Mouse (Mus musculus) hindbrain, embryonic 12.5 days (tissue): Measurements from ENCODE around the gene Socs3. TPM values are rescaled to one million over a fixed set of nuclear protein-coding genes. Genes with fewer than 3 reads are reported as not detected.

Experiments
- ATAC-seq: fragments of 200-750 bp; cut with Nextera tagmentation; 2 replicates; pipeline ENCODE4 v1.8.0; 2017; ENCODE audit warnings: moderate TSS enrichment; ENCODE audit not compliant: low FRiP score
- H3K27ac ChIP-seq: fragments of 300-500 bp; sonication (generic); 2 replicates; pipeline ENCODE4 v1.5.1; 2016; ENCODE audit warnings: mild to moderate bottlenecking
- H3K27me3 ChIP-seq: fragments of 300-500 bp; sonication (generic); 2 replicates; pipeline ENCODE4 v1.6.1; 2016; ENCODE audit warnings: mild to moderate bottlenecking
- H3K36me3 ChIP-seq: fragments of 300-500 bp; sonication (generic); 2 replicates; pipeline ENCODE4 v1.6.1; 2016; ENCODE audit warnings: mild to moderate bottlenecking
- H3K4me1 ChIP-seq: fragments of 300-500 bp; sonication (generic); 2 replicates; pipeline ENCODE4 v1.6.1; 2016
- H3K4me2 ChIP-seq: fragments of 300-500 bp; sonication (generic); replicated peaks from 2 replicates; pipeline ENCODE4 v1.6.1; 2016; ENCODE audit warnings: mild to moderate bottlenecking
- H3K4me3 ChIP-seq: fragments of 300-500 bp; sonication (generic); 2 replicates; pipeline ENCODE4 v1.5.1; 2016; ENCODE audit warnings: mild to moderate bottlenecking
- H3K9ac ChIP-seq: fragments of 300-500 bp; sonication (generic); 2 replicates; pipeline ENCODE4 v1.6.1; 2016; ENCODE audit warnings: mild to moderate bottlenecking, moderate library complexity
- H3K9me3 ChIP-seq: fragments of 300-500 bp; sonication (generic); replicated peaks from 2 replicates; pipeline ENCODE4 v1.6.1; 2016; ENCODE audit warnings: mild to moderate bottlenecking
- WGBS: fragments of 180-500 bp; shearing (Covaris S2); methylation state at CpG from one replicate; pipeline ENCODE4 v1.1.7; 2016; 5-methylcytosine and 5-hydroxymethylcytosine counted together
- polyA plus RNA-seq: library from polyadenylated mRNA; unstranded; fragments of >200 nt; fragmentation: Nextera tagmentation; extraction: Ambion mirVana; gene quantifications from 2 replicates; pipeline ENCODE4 v1.2.1, GENCODE M21; 2016

Socs3 gene
- polyA plus RNA-seq, 1 experiment from 2014 or later = 11.8 TPM

- WGBS = 2% methylated on average over 8 of the region's 8 CpGs
- peaks cover 26% of the 10 kb centered on the region for H3K4me1 ChIP-seq
- no peak overlapping the region for H3K9ac ChIP-seq
- peak overlapping the region; percentile 90 for H3K27ac ChIP-seq
- peak; percentile 79 for ATAC-seq
- H3K27me3 ChIP-seq = peaks cover 13% of the 10 kb centered on the region
- no peaks in the 10 kb centered on the region for H3K9me3 ChIP-seq
- H3K4me3 ChIP-seq = no peak overlapping the region
- peak overlapping the region; percentile 19 for H3K4me2 ChIP-seq
- no peaks in the 10 kb centered on the region for H3K36me3 ChIP-seq
Observed at GRCm38 (mm10) chr11:117976081-117976582, 6.3 kb upstream of the Socs3 start.

- Histone ChIP-seq H3K9ac (no peak overlapping the region), H3K27ac (peak overlapping the region; percentile 90), H3K4me3 (no peak overlapping the region), H3K27me3 (peaks cover 13% of the 10 kb centered on the region), H3K4me2 (peak overlapping the region; percentile 19), H3K4me1 (peaks cover 28% of the 10 kb centered on the region), H3K36me3 (no peaks in the 10 kb centered on the region), H3K9me3 (no peaks in the 10 kb centered on the region)
- ATAC-seq = peak; percentile 69; the same call in 1 of the 2 replicates
- 2% methylated on average over 18 of the region's 18 CpGs for WGBS
Observed at GRCm38 (mm10) chr11:117975211-117975967, 5.5 kb upstream of the Socs3 start.

- Histone ChIP-seq H3K9ac (no peak overlapping the region), H3K4me2 (no peak overlapping the region), H3K36me3 (no peaks in the 10 kb centered on the region), H3K4me1 (peaks cover 35% of the 10 kb centered on the region), H3K4me3 (no peak overlapping the region), H3K27me3 (peaks cover 13% of the 10 kb centered on the region), H3K27ac (peak overlapping the region; percentile 90), H3K9me3 (no peaks in the 10 kb centered on the region)
- ATAC-seq = no peak
- 21% methylated on average over 14 of the region's 14 CpGs for WGBS
Observed at GRCm38 (mm10) chr11:117974327-117975125, 4.7 kb upstream of the Socs3 start.

GRCm38 (mm10) chr11:117973569-117973968, 3.7 kb upstream of the Socs3 start:
- H3K4me3 ChIP-seq = no peak overlapping the region
- no peak overlapping the region for H3K27ac ChIP-seq
- H3K4me2 ChIP-seq = no peak overlapping the region
- ATAC-seq = no peak
- H3K4me1 ChIP-seq = peaks cover 37% of the 10 kb centered on the region
- WGBS = 35% methylated on average over 5 of the region's 5 CpGs
- H3K9me3 ChIP-seq = no peaks in the 10 kb centered on the region
- H3K27me3 ChIP-seq = peaks cover 13% of the 10 kb centered on the region
- H3K36me3 ChIP-seq = no peaks in the 10 kb centered on the region
- no peak overlapping the region for H3K9ac ChIP-seq

GRCm38 (mm10) chr11:117972656-117973558, 3.1 kb upstream of the Socs3 start:
- WGBS = 66% methylated on average over 11 of the region's 11 CpGs
- Histone ChIP-seq H3K4me2 (no peak overlapping the region), H3K27ac (no peak overlapping the region)

GRCm38 (mm10) chr11:117971646-117972242, 1.9 kb upstream of the Socs3 start:
- WGBS = 50% methylated on average over 2 of the region's 2 CpGs
- Histone ChIP-seq H3K4me1 (peaks cover 51% of the 10 kb centered on the region), H3K9me3 (no peaks in the 10 kb centered on the region), H3K27ac (no peak overlapping the region), H3K4me3 (no peak overlapping the region), H3K4me2 (no peak overlapping the region), H3K27me3 (peaks cover 23% of the 10 kb centered on the region), H3K36me3 (no peaks in the 10 kb centered on the region), H3K9ac (no peak overlapping the region)
- ATAC-seq = no peak

More at GRCm38 (mm10) chr11:117972656-117973558, 3.1 kb upstream of the Socs3 start:
- no peak for ATAC-seq
- Histone ChIP-seq H3K9ac (no peak overlapping the region), H3K9me3 (no peaks in the 10 kb centered on the region), H3K4me3 (no peak overlapping the region), H3K4me1 (peaks cover 41% of the 10 kb centered on the region), H3K36me3 (no peaks in the 10 kb centered on the region), H3K27me3 (peaks cover 13% of the 10 kb centered on the region)

GRCm38 (mm10) chr11:117971100-117971499, 1.3 kb upstream of the Socs3 start:
- no peak overlapping the region for H3K9ac ChIP-seq
- H3K4me2 ChIP-seq = no peak overlapping the region
- no peak overlapping the region for H3K4me3 ChIP-seq
- H3K27ac ChIP-seq = no peak overlapping the region
- ATAC-seq = no peak
- WGBS = 59% methylated on average over 5 of the region's 6 CpGs
- H3K27me3 ChIP-seq = peaks cover 29% of the 10 kb centered on the region
- H3K4me1 ChIP-seq = peaks cover 51% of the 10 kb centered on the region
- H3K9me3 ChIP-seq = no peaks in the 10 kb centered on the region
- no peaks in the 10 kb centered on the region for H3K36me3 ChIP-seq

- Histone ChIP-seq H3K9ac (peak overlapping the region; percentile 85), H3K27ac (peak overlapping the region; percentile 93), H3K36me3 (no peaks in the 10 kb centered on the region), H3K27me3 (peaks cover 40% of the 10 kb centered on the region), H3K4me3 (peak overlapping the region; percentile 63), H3K4me1 (peaks cover 51% of the 10 kb centered on the region), H3K9me3 (no peaks in the 10 kb centered on the region), H3K4me2 (peak overlapping the region; percentile 68)
- peak; percentile 90 for ATAC-seq
- under 1% methylated on average over 51 of the region's 65 CpGs for WGBS
Observed at GRCm38 (mm10) chr11:117969100-117969944, 525 bp downstream of the Socs3 start.

GRCm38 (mm10) chr11:117968716-117969099, 1.1 kb downstream of the Socs3 start:
- H3K27me3 ChIP-seq = peaks cover 45% of the 10 kb centered on the region
- ATAC-seq = 0 out of 2 replicates have a peak, but pooled peaks have one; percentile 1

GRCm38 (mm10) chr11:117968016-117968671, 1.7 kb downstream of the Socs3 start:
- no peaks in the 10 kb centered on the region for H3K9me3 ChIP-seq
- under 1% methylated on average over 64 of the region's 64 CpGs for WGBS
- peak overlapping the region; percentile 93 for H3K27ac ChIP-seq
- H3K4me3 ChIP-seq = peak overlapping the region; percentile 63
- H3K4me2 ChIP-seq = peak overlapping the region; percentile 68
- H3K9ac ChIP-seq = peak overlapping the region; percentile 85
- 0 out of 2 replicates have a peak, but pooled peaks have one; percentile 0 for ATAC-seq
- no peaks in the 10 kb centered on the region for H3K36me3 ChIP-seq
- H3K4me1 ChIP-seq = peaks cover 61% of the 10 kb centered on the region
- H3K27me3 ChIP-seq = peaks cover 45% of the 10 kb centered on the region

More at GRCm38 (mm10) chr11:117968716-117969099, 1.1 kb downstream of the Socs3 start:
- peak overlapping the region; percentile 68 for H3K4me2 ChIP-seq
- peak overlapping the region; percentile 93 for H3K27ac ChIP-seq
- no peaks in the 10 kb centered on the region for H3K36me3 ChIP-seq
- H3K4me3 ChIP-seq = peak overlapping the region; percentile 63
- under 1% methylated on average over 34 of the region's 34 CpGs for WGBS
- peaks cover 57% of the 10 kb centered on the region for H3K4me1 ChIP-seq
- H3K9me3 ChIP-seq = no peaks in the 10 kb centered on the region
- H3K9ac ChIP-seq = peak overlapping the region; percentile 85
